Mouse (Mus musculus) spleen, adult 2 months (tissue): Measurements from ENCODE around the gene Gm26602. TPM values are rescaled to one million over a fixed set of nuclear protein-coding genes. Genes with fewer than 3 reads are reported as not detected.

Experiments
- DNase-seq, 2 experiments: peaks; one replicate each; pipeline versions ENCODE4 v3.0.0 to v3.0.0-alpha.2; 2012 to 2021; ENCODE audit warnings: low spot score in 2 of 2, low read depth in 1 of 2
- H3K27ac ChIP-seq: fragments of 200-500 bp; 2 replicates; pipeline ENCODE4 v1.5.1; 2012; ENCODE audit warnings: low read length, inconsistent platforms; ENCODE audit not compliant: insufficient read depth
- H3K27me3 ChIP-seq: fragments of 200-500 bp; 2 replicates; pipeline ENCODE4 v1.6.1; 2012; ENCODE audit warnings: mild to moderate bottlenecking, moderate library complexity, low read length, inconsistent platforms; ENCODE audit not compliant: control insufficient read depth, insufficient read depth
- H3K36me3 ChIP-seq: fragments of 200-500 bp; 2 replicates; pipeline ENCODE4 v1.6.1; 2012; ENCODE audit warnings: mild to moderate bottlenecking, low read length, inconsistent platforms; ENCODE audit not compliant: control insufficient read depth, insufficient read depth
- H3K4me1 ChIP-seq: fragments of 200-500 bp; 2 replicates; pipeline ENCODE4 v1.6.1; 2011; ENCODE audit warnings: inconsistent platforms; ENCODE audit not compliant: control insufficient read depth, insufficient read depth, insufficient read length
- H3K4me3 ChIP-seq: fragments of 200-500 bp; 2 replicates; pipeline ENCODE4 v1.5.1; 2011; ENCODE audit warnings: mild to moderate bottlenecking, inconsistent platforms; ENCODE audit not compliant: insufficient read depth, insufficient read length; ENCODE audit errors: extremely low read depth
- CTCF ChIP-seq: fragments of 200-500 bp; IDR thresholded peaks from 2 replicates; pipeline ENCODE4 v1.5.1; 2011; ENCODE audit warnings: mild to moderate bottlenecking, inconsistent platforms; ENCODE audit not compliant: insufficient read depth, insufficient read length, insufficient replicate concordance; ENCODE audit errors: extremely low read depth
- POLR2A ChIP-seq: fragments of 200-500 bp; IDR thresholded peaks from 2 replicates; pipeline ENCODE4 v1.6.1; 2011; ENCODE audit warnings: low read depth, low read length, inconsistent platforms
- WGBS: fragments of 180-500 bp; shearing (Covaris S2); methylation state at CpG from one replicate; pipeline ENCODE4 v1.1.7; 2018; 5-methylcytosine and 5-hydroxymethylcytosine counted together
- polyA plus RNA-seq: library from polyadenylated mRNA; depleted of rRNA; stranded (reverse); fragments of >200 nt; gene quantifications from 2 replicates; pipeline ENCODE4 v1.2.3, GENCODE M21; 2012

Gene Gm26602
- polyA plus RNA-seq, 1 experiment: not detected

DNA sequence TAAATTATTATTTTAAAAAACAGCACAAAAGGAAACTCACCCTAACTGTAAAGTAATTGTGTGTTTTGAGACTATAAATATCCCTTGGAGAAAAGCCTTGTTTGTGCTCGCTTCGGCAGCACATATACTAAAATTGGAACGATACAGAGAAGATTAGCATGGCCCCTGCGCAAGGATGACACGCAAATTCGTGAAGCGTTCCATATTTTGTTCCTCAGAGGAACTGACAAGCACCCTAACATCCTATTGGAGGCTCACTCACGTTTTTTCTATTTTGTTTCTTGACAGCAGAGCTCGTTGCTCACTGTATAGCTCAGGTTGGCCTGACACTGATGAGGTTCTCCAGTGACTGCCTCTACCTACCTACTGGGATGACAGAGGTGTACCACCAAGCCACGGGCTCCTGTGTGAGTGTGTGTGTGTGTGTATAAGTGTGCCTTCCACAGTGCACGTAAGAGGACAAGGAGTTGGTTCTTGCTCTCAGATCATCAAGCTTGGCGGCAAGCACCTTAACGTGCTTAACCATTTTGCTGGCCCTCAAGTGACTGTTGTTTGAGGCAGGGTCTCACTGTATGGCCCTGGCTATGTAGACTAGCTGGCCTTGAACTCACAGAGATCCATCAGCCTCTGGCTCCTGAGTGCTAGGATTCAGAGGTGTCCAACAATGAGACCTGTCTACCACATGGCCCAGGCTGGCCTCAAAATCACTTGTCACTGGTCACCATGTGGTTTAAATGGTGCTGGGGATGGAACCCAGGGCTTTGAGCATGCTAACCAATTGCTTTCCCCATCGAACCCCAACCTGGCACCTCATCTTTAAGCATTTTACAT, 1.3 kb upstream of the Gm26602 start:
- DNase-seq: no peak
- 26% methylated on average over 14 of the region's 14 CpGs for WGBS
- peak overlapping the region; percentile 71 for H3K27ac ChIP-seq
- TF ChIP-seq POLR2A: no peak
- no peak for TF ChIP-seq CTCF
- peaks cover 15% of the 10 kb centered on the region for H3K36me3 ChIP-seq
- H3K27me3 ChIP-seq: no peaks in the 10 kb centered on the region
- peaks cover 5% of the 10 kb centered on the region; the same call in 1 of the 2 replicates for H3K4me1 ChIP-seq
- H3K4me3 ChIP-seq: peak overlapping the region; percentile 94; the same call in 1 of the 2 replicates

DNA sequence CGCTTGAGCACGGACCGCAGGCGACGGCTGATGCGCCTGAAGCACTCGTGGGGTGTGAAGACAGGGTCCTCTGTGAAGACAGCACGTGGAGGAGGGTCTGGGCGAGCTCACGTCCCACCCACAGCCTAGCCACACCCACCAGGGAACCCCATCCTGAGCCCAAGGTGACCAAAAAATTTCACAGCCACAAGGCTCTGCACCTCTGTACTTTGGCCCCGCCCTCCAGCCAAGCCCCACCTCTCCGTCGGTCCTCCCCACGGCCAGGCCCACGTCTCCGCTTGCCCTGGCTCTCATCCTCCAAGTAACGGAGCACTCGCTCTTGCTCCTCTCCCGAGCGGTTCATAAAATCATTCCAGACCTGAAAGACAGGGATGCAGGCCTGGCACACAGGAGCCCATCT, 1.8 kb downstream of the Gm26602 start:
- DNase-seq: no peak
- no peak overlapping the region for H3K4me3 ChIP-seq
- H3K4me1 ChIP-seq: peaks cover 14% of the 10 kb centered on the region; the same call in 1 of the 2 replicates
- WGBS: 94% methylated on average over 20 of the region's 20 CpGs
- H3K27me3 ChIP-seq: no peaks in the 10 kb centered on the region
- H3K27ac ChIP-seq: no peak overlapping the region
- no peak for TF ChIP-seq CTCF
- TF ChIP-seq POLR2A: no peak
- peaks cover 2% of the 10 kb centered on the region; the same call in 1 of the 2 replicates for H3K36me3 ChIP-seq

DNA sequence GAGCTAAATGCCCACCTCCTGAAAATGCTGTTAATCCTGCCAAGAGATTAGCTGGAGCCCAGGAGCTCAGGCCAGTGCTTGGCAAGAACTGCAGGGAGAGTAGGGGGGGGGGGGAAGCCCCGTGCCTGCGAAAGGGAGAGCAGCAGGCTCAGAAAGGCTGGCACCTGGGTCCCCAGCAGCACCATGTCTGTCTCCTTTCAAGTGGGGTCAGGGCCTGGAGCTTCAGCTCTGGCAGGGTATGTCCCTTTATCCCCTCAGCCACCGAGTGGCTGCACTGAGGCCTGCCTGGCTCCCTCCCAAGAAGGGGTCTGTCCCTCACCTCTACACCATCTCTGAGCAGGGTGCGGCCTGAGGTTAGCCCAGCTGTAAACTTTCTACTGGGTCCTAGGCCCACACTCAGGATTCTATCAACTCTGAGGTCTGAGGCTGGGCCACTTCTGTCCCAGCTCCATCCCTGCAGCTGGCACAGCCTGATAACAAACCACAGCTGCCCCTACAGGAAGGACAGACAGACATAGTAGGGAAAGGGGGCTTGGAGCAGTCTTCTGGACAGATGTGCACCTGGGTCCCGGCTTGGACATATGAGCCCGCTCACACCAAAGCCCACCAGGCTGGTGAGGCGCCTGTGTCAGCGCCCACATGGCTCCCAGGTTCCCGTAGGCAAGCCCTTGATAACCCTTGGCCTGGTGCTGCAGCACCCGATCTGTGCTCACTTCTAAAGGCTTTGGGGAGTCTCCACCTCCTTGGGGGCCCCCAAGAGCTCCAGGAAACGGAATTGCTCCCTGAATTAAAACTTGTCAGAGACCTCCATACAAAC, 3.7 kb downstream of the Gm26602 start:
- H3K4me3 ChIP-seq: no peak overlapping the region
- DNase-seq: no peak
- WGBS: 58% methylated on average over 11 of the region's 11 CpGs
- TF ChIP-seq POLR2A (no peak), CTCF (no peak)
- H3K36me3 ChIP-seq: peaks cover 2% of the 10 kb centered on the region; the same call in 1 of the 2 replicates
- H3K4me1 ChIP-seq: peaks cover 14% of the 10 kb centered on the region; the same call in 1 of the 2 replicates
- no peak overlapping the region for H3K27ac ChIP-seq
- H3K27me3 ChIP-seq: no peaks in the 10 kb centered on the region

DNA sequence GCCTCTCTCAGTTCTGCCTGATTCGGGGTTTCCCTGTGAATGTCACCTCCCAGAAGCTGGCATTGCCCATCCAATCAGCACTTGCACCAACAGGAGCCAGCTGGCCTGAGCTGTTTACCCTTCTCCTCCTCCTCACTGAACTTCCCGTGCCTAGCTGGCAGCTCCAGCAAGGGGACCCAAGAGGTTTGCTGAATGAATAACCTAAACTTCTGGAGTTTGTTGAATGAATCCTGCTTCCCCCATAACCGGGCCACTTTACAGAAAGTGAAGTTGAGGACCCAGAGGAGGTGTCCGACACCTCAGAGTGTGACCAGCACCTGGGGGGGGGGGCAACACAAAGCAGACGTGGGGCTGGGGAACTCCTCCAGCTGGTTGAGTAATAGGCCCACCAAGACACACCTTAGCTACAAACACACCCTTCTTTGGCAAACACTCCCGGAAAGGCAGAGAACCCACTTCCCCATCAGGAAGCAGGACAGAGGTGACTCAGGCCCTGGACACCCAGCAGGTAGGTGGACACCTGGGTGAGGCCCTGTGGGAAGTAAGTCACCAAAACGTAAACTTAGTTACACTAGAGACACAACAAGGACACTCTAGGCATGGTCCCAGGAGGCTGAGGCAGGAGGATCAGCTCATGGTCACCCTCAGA, 4.4 kb downstream of the Gm26602 start:
- 45% methylated on average over 7 of the region's 7 CpGs for WGBS
- Histone ChIP-seq H3K36me3 (peaks cover 2% of the 10 kb centered on the region; the same call in 1 of the 2 replicates), H3K27me3 (no peaks in the 10 kb centered on the region), H3K27ac (no peak overlapping the region), H3K4me1 (peaks cover 12% of the 10 kb centered on the region; the same call in 1 of the 2 replicates), H3K4me3 (no peak overlapping the region)
- DNase-seq: no peak
- TF ChIP-seq POLR2A (no peak), CTCF (no peak)

DNA sequence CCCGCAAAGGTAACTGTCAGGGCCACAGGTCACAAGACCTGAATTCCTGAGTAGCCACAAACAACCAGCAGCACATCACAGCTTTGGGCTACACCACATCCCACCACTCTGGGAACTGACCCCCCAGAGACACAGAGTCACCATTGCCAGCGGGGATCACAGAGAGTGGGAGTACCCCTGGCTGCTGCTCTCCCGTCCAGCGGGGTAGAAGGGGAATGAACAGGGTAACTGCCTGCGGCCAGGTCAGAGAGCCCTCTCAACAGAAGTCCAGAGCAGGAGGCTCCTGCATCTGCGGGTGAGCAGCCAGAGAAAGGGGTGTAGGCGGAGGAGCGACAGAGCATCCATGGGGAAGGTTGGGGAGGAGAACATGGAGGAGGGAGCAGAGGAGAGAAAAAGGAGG, 5.4 kb downstream of the Gm26602 start:
- H3K36me3 ChIP-seq: no peaks in the 10 kb centered on the region
- H3K27me3 ChIP-seq: 0 out of 2 replicates have a peak, but pooled peaks cover 4% of the 10 kb centered on the region
- TF ChIP-seq CTCF: no peak
- no peak for TF ChIP-seq POLR2A
- 27% methylated on average over 8 of the region's 8 CpGs for WGBS
- H3K27ac ChIP-seq: no peak overlapping the region
- DNase-seq: no peak
- peaks cover 18% of the 10 kb centered on the region; the same call in 1 of the 2 replicates for H3K4me1 ChIP-seq
- peak overlapping the region; percentile 95 for H3K4me3 ChIP-seq

DNA sequence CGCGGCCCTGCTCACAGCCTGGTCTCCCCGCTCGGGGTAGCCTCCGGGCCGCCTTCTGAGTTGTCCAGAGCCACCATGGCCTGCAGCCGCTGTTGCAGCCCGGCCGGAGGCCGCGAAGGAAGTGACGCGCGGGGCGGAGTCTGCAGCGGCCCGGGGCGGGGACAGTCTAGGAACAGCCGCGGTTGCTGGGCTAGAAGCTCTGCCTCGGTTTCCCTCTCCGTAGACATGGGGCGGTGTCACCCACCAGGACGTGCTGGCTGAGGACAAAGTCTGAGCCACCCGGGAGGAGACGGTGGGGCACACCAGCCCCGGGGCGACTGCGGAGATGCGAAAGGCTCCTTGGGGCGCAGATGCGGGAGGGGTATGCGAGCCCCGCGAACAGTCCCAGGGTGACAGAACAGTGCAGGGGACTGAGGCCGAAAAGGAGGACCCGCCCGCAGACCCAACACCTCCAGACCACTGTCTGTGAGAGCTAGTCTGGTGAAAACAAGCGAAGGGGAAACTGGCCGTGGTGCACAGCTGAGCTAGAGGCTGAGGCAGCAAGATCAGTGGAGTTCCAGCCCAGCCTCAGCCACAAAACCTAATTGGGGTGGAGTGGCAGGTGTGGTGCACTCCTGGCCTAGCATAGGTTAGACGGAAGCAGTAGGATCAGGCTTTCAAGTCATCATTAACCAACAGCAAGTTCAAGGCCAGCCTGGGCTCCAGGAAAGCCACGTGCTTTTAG, 6.3 kb downstream of the Gm26602 start, which contains the start of gene Kiss1r:
TSS of gene Kiss1r (plus strand) at position 164 of the 724 bp plus-strand sequence.
- Histone ChIP-seq H3K27ac (peak within 1 kb of the TSS; percentile 65), H3K36me3 (no peaks in the 10 kb centered on the region), H3K4me3 (peak within 1 kb of the TSS; percentile 95), H3K27me3 (peaks cover 9% of the 10 kb centered on the region; the same call in 1 of the 2 replicates), H3K4me1 (peaks cover 21% of the 10 kb centered on the region)
- peak; percentile 81 for TF ChIP-seq POLR2A
- TF ChIP-seq CTCF: no peak
- WGBS: 2% methylated on average over 41 of the region's 42 CpGs
- peak in 1 of 2 experiments; percentile 85 for DNase-seq
